Mouse (Mus musculus) R1 (cell line): ENCODE measurements at regions not wholly inside any gene's neighbourhood (a gene's known extent, or its start where the extent isn't known, plus 50 kb on each side); places are given as distances from the start of the nearest gene placed in this dataset.
"Not testable (repeated sequence)": the region's sequence is repeated elsewhere in the genome, so short reads cannot be mapped to it uniquely, and the experiment has no call there.

Experiments
- DNase-seq: peaks from one replicate; pipeline ENCODE4 v3.0.0-alpha.2; 2018; ENCODE audit warnings: low read depth, low spot score

DNA sequence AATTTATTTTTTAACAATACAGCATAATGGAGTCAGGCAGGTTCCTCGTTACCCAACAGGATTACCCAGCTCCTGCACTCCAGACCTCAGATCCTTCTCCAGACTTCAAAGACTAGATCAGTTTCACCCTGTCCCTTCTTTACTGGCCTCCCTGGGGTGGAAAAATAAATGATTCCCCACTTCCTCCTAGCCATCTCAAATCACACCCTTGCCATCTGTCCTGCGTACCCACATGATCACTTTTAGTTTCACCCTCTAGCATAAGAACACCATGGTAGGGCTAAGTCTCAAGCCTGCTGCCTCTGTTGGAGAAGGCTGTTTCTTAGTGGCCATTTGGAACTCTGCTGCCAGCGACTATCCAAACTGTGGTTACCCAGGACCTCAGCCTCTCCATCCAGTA, 222.0 kb downstream of the Plxna1 start:
- DNase-seq, result no peak

DNA sequence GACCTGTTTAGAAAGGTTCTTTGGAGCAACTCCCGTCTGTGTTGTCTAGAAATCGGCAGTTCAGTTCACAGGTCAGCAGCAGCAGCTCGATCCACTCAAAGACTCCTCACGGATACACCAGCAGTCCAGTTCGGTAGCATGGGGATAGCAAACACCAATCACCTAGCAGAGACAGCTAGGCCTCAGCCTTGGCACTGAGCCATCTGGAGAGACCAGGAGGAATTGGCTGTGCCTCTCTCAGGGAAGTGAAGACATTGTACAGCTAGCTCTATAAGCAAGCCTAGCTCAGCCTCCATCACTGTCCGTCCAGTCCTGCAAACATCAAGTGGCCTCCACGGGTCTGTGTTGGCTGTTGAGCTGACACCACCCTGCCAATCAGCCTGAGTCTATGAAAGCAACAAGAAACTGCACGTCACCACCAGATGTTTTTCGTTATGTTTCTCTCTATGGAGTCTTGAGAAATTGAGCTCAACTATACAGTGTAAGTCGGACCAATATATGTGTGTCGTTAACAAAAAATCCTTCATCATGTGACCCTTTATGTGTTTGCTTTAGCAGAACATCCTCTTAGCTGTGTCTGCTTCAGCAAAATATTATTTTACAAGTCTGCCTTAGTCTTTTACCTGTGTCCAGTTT, 209.3 kb downstream of the Plxna1 start:
- no peak for DNase-seq

DNA sequence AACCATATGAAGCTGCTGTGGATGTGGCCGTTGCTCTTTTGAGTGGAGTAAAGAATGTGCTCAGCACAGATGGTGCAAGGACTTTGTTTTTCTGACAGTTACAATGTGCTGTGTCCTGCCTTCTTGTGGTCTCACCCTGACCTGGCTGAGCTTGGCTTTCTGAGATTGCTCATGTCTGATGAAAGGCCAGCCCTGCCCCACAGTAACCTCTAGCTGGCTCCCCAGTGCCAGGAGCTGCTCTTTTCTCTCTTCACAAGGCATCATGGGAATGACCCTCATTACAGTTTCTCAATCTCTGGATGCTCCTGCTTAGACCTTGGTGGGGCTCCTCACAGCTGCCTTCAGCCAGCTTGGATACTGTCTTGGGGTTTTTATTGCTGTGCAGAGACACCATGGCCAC, 204.9 kb downstream of the Plxna1 start:
- DNase-seq, result no peak

DNA sequence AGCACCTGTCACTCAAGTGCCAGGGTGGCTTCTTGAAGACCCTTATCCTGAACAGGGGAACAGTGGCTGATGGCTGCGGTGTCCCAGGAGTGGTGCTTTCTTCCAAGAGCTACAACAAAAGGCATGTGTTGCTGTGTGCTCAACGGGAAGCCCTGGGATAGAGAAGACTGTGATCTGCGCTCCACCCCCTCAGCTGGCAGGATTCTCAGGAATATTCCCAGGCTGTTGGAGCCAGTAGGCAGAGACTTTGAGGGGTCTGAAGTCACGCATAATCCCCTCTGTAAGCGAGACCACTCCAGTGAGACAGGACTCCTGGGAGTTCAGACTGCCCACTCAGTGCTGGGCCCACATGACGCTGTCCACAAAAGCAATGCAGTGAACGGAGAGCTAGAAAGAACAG, 202.4 kb downstream of the Plxna1 start:
- DNase-seq, result no peak

DNA sequence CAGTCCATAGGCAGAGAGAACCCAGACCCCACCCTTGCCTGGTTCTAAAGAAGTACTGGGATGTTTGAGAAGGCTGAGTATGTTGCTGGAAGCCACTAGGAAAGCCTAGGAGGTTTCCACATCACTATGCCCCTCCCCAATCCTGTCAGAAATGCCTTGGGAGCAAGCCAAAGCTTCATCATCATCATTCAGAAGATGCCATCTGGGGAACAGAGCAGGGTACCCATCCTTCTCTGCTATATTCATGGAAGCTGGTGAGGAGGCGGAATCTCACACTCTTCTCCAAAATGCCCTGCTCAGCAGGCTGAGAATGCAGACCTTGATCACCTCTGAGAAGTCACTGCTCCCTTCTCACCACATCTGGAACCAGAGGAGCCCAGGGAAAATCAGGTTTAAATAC, 200.7 kb downstream of the Plxna1 start:
- DNase-seq, result no peak

DNA sequence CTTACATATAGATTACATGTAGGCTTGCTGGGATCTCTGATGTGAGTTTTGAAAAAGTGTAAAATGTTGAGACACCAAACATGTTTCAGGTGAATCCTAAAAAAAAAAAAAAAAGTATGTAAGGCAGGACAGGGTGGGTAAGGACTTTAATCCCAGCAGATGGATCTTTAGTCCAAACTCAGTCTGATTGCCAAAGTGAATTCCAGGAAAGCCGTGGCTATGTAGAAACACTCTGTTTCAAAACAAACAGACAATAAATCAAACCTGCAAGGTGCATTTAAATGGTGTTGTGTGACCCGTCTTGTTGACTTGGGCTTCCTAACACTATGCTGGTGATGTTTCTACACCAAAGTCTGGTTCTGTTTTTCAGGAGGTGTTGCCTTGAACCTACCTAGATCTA, 192.9 kb downstream of the Plxna1 start:
- DNase-seq, result no peak

DNA sequence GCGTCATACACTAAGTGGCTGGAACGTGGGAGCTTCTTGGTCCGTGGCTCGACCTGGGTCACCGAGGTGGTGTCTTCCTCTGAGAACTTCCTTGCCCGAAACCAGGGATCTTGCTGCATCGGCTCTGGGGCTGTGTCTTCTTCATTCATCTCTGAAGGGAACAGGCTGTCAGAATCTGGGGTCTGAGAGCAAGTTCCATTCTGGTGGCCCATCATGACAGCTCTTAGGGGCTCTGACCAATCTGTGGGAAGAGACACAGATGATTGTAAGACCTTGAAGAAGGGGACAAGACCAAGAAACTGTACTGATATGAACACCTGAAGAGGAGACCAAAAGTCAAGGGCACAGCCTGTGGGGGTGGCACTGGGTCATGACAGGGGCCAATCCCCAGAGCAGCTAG, 177.5 kb downstream of the Plxna1 start:
- DNase-seq, result not testable (repeated sequence)

DNA sequence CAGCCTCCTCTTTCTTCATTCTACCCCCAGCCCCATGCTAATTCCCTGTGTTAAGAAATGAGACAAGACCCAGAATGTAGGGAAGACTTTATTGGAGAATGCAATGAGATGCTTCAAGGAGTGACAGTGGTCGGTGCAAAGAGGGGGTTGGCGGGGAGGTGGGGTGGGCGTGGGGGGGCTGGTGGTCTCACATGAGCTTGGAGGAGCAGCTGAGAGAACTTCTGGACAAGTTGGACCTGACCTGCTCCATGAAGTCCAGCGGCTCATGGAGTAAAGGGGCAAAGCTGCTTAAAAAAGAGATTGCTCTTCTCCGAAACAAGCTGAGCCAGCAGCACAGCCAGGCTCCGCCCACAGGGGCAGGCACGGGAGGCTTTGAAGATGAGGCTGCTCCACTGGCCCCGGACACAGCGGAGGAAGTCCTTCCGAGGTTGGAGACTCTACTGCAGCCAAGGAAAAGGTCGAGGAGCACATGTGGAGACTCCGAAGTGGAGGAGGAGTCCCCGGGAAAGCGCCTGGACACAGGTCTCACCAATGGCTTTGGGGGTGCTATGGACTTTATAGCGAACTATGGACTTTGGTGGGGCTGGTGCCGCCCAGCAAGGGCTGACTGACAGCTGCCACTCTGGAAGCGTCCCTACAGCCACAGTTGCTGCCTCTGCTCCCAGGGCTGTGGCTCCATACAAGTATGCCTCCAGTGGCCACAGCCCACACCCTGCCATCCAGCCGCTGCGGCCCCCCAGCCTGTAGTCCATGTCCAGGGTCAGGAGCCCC, 161.7 kb downstream of the Plxna1 start:
- not testable (repeated sequence) for DNase-seq

DNA sequence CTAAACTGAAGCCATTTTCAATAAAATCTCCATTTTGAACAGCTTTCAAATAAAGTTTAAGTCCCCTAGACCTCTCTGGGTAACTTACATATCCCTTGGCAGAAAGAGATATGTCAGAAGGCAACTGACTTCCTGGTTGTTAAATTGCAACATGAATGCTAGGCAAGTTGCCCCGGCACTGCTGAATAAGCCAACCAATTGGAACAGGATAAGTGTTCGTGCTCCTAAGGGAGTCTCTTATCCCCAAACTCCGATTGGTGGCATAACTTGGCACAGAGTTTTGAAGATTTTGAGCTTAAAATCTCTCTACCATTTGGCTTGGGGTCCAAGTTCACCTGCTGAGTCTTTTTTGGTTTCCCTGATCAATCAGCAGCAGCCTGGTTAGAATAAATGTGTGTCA, 147.4 kb downstream of the Plxna1 start:
- no peak for DNase-seq

DNA sequence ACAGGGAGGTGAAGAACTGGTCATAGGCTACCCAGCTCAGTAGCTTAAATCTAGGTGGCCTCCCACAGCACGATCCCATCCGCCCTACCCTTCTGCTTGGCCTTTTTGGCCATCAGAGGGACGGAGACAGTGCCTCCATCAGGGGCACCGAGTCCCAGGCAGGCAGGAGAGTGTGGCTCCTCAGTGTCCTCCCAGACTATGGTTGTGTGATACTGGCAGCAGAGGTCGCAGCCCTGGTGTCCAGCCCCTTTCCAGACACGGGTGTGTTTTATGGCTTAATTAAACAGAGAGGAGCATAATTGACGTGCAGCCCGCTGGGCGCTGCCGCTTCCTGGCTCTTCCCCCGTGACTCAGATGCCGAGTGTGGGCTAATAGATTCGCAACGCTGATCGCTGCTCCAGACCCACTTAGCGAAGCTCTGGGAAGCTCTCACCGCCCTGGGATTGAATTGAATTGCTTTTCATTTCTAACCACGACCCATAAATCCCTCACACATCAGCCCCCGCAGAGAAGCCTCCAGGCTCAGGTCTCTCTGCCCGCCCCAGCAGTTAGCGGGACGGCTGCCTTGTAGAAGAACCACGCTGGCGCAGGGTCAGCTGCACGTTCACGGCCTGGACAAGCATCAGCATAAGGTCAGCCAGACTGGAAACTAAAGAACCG, 126.9 kb downstream of the Plxna1 start:
- DNase-seq, result peak; percentile 5

DNA sequence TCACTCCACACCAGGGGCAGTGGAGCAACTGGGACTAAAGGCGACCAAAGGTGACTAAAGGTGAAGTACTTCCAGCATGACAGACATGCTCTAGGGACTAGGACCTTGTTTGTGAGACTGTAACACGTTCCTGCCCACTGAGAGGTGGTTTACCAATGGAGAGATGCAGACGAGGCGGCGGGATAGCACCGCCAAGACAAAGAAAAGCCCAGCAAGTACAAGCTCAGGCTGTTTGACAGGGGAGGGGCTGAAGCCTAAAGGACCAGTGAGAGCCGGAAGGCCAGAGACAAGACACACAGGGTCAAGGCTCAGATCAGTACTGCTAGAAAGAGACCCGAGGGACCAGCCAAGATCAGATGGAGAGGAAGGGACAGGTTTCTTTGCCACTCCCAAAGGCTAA, 126.2 kb downstream of the Plxna1 start:
- DNase-seq, result peak; percentile 6

DNA sequence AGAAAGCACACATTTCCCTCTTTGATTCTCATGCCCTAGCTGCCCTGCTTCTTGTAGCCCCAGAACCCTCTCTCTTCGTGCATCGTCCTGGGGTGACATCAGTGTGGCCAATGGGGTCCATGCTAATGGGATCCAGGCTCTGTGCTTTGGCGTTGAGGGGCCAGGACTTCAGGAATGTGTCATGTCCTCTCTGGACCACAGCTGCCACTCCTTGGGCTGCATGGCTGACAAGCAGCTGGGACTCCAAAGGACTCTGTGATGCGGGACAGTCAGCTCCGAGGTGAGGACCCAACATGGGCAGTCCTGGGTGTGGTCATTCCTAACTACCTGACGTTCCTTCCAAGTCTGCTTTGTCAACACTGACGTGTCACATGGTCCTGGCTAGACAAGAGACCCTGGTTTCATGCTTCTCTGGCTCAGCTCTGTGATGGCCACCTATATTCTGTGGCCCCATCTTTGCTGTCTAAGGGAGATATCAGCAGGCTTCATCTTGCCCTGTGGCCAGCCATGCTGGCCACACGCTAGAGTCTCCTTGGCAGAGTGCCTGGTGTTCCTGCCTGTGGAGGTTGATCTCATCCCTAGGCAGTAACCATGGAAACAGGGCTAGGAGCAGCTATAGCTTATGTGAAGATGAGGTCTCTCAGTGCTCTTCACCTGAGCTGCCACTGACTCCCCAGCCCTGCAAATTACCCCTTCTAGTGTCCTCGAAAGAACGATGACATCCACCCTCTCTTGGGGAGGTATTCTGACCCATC, 125.4 kb downstream of the Plxna1 start:
- peak; percentile 35 for DNase-seq

DNA sequence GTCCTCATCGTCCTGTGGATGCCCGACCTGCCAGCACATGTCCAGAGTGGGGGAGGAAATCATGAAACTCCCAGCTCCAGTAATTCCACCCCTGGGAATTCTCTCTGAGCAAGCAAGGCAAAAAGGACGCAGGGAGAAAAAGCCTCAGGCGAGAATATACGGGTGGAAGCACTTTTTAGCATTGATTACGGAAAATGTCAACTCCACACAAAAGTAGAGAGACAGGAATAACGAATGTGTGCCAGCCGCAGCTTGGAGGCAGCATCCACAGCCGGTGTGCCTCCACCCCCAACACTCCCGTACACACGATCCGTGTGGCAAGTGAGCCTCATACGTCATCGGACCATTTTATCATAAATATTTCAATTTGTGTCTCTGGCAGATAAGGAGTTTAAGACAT, 123.5 kb downstream of the Plxna1 start:
- DNase-seq, result no peak

DNA sequence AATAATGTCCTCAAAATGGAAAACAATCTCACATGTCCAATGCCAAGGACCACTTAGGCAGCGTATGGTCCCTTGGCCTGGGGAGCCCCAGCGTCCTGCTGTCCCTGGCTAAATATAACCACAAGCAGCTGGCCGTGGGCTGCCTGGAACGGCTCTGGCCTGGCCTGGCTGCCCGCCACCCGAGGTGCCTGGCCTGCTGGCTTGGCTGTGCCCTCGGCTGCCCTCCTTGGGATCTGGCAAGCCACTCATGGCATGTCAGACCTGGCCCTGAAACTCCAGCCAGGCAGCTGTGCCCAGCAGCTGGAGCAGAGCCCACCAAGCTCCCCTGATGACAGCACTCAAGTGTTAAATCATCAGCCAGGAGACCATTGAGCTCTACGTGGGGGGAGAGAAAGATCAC, 122.9 kb downstream of the Plxna1 start:
- no peak for DNase-seq

DNA sequence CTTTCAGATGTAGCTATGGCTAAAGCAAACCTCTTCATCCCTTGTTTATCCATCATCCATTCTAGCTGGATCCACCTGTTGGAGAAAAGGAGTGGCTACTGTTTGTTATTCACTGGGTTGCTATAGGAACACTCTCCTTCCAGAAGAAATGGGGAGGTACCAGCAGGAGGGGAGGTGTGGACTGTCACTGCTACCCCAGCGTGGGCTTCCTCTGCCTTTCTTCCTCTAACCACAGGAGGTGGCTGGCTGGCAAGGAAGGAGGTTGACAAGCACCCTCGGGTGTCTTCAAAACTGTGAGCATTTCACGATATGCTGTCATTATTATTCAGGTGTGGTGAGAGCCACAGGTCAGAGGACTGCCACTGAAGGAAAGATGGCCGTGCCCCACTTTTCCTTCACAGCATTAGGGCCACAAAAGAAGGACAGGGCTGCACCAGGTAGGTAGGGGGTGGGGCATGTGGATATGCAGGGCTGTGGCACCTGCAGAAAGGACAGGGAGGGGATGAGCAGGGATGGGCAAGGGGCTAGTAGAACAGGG, 122.2 kb downstream of the Plxna1 start:
- peak; percentile 35 for DNase-seq

DNA sequence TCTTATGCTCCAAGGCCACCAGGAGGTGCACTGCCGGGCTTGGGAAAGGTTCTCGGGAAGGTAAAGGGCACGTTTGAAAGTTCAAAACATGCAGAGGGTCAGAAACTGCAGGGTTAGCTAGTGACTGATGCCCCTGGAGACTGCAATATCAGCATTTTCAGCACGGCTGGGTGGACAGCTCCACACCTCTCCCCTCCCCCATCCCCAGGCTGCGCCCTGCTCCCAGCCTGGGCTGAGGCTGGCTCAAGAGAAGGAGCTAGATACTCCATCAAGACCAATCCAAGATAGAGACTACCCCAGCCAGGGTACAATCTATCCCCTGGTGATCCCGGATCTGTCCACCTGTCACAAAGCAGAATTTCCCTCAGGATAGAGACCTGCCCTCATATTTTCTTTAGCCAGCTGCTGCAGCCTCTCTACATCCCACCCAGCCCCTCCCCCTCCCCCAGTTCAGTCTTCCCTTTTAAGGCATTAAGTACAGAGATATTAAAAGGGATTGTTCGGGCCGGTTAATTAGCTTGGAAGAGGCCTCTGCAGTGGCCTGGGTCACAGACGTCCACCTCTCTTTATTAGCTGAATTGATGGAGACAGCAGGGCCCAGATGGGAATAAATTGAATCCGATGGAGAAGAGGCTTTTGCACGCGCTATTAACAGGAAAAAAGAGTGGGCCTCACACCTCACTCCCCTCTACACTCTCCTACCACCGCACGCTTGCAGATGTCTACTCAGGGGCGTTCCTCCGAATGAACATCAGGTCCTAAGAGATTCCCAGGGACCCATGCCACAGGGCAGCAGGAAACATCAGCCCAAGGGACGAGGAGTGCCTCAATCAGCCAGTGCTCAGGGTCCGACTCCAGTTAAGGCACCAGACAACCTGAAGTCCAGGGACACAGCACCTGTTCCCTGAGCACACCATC, 119.8 kb downstream of the Plxna1 start:
- peak; percentile 53 for DNase-seq

DNA sequence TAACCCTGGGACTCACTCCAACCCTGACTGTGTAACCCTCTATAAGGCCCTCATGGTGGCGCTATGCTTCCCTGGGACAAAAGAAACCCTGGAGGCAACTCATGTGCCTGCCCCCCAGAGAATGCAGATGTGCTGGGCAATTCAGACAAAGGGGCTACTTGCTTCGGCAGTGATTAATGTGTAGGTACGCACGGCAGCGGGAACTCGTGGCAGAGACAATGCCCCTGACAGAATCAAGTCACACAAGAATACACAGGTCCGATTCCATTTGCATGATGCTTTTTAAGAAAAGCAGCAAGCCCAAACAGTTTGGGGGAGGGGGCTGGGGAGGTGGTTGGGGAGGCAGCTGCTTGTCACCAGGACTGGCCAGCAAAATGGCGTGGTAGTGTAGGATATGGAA, 116.9 kb downstream of the Plxna1 start:
- peak; percentile 15 for DNase-seq

DNA sequence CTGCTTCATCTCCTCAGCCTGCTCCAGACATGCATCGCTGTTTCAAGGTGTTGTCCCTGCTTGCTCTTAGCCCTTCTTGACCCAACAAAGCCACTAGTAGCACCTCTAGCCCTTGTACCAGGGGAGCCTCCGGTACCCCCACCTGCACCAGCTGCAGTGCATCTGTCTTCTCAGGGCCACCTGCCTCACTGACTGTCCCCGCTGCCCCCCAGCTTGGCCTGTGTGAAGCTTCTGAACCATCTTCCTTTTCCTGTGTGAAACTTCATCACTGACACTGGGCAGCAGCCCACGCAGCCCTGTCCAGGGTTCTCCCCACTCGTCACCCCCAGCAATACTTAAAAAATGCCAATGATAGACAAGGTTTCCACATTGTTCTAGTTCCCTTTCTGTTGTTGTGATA, 116.2 kb downstream of the Plxna1 start:
- DNase-seq, result no peak

DNA sequence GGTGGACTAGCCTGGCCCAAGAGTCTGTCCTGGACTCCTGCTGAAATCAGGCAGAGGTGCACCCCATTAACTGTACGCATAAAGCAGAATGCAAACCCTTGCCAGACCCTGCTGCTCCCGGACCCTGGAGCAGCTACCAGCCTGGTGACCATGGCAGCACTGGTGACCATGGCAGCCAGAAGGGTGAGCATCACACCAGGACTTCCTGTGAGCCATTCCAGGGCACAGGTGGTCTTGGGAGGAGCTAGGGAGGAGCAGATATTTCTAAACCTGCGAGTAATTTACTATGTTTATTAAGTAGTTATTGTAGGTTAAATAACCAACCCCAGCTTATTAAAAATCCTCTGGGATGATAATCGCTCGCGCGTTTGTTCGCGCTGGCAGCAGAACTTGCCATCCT, 113.8 kb downstream of the Plxna1 start:
- no peak for DNase-seq

DNA sequence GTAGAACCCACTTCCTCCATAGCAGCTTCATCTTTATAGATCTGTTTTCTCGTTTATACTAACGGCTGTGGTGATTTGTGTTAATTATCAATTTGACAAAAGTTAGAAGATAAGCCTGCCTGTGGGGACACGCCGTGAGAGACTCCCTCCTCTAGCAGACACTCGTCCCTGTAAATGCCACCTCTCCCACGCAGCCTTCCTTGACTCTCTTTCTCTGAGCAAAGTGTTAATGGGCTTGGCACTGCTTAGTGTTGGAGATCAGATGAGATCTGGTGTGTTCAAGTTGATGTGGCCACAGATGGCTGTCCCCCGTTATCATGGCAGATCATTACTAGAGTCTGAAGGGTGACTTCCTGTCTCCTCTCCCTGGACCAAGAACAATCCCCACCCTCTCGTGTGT, 113.1 kb downstream of the Plxna1 start:
- DNase-seq, result no peak

DNA sequence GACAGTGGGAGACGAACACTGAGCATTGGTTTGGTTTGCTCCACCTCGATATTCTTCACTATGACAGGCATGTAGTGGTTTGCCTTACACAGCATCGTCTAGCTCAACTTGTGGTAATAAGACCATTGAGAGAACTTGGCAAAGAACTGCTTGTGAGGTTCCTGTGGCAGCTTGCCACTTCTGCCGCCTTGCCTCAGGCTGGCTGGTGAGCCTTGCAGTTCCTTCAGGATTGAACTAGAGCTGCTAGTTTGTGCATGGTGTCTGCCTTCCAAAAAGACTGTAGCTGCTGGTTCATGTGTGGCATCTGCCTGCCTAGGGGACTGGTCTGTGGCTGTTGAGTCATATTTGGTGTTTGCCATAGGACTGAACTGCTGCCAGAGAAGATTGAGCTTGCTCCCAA, 110.8 kb downstream of the Plxna1 start:
- DNase-seq, result no peak
